ENCODE assay signal across 11 mouse cellular contexts in genomic region chr11:83304485-83304884, GRCm38 (mm10). TPM values are rescaled to one million over a fixed set of nuclear protein-coding genes. Genes with fewer than 3 reads are reported as not detected.
A peak's percentile ranks its signal among the peaks of the same experiment; 100 is the strongest.
DNase-seq lines count a peak whose midpoint lies in the region; ATAC-seq and TF ChIP-seq lines count a peak whose summit lies in the region.
"Had no signal": no experiment of that assay in that cellular context is flagged by ENCODE, and none has a peak within 500 bp of the region (broad histone marks: within the 10 kb centered on the region; RNA-seq: fewer than 3 reads in every experiment).

No protein-coding gene starts in this region.

- TF ChIP-seq CTCF in testis, adult 2 months (IDR thresholded peaks at IDR 0.05; ENCODE audit: control insufficient read depth, insufficient read depth, insufficient replicate concordance, low read depth, low read length), result no peak

- no peaks in the 10 kb centered on the region for H3K9me3 ChIP-seq in kidney, embryonic 14.5 days (ENCODE audit: control insufficient read depth, low read length)
- no peaks in the 10 kb centered on the region for H3K9me3 ChIP-seq in liver, embryonic 13.5 days (replicated peaks)

- no peak for ATAC-seq in kidney, embryonic 14.5 days (ENCODE audit: low FRiP score, low TSS enrichment)
- ATAC-seq in liver, embryonic 13.5 days (ENCODE audit: low read depth), result no peak

- peaks cover 7% of the 10 kb centered on the region; the same call in 1 of the 2 replicates for H3K36me3 ChIP-seq in kidney, embryonic 14.5 days (ENCODE audit: control insufficient read depth, insufficient read depth, low read length)
- H3K36me3 ChIP-seq in testis, adult 2 months (ENCODE audit: control insufficient read depth, insufficient read depth, low read length), result no peaks in the 10 kb centered on the region; the same call in 1 of the 2 replicates
- H3K36me3 ChIP-seq in liver, embryonic 13.5 days, result peaks cover 15% of the 10 kb centered on the region

- no peaks in the 10 kb centered on the region for H3K27me3 ChIP-seq in kidney, embryonic 14.5 days (ENCODE audit: control insufficient read depth, insufficient read depth, low read length)
- H3K27me3 ChIP-seq in testis, adult 2 months (ENCODE audit: control insufficient read depth, insufficient read depth, low read length), result no peaks in the 10 kb centered on the region
- no peaks in the 10 kb centered on the region for H3K27me3 ChIP-seq in liver, embryonic 13.5 days

- no peak for DNase-seq in kidney, postnatal 36 days
- no peak for DNase-seq in testis, postnatal 14 days (ENCODE audit: low spot score)
- no peak for DNase-seq in liver, embryonic 13.5 days
- DNase-seq in Muller cell, postnatal 12 days (ENCODE audit: inconsistent ontology term), result no peak
- no peak for DNase-seq in ovary, postnatal 14 days (ENCODE audit: low spot score)
- DNase-seq in left cerebral cortex, adult 11 months (ENCODE audit: low spot score), result no peak
- DNase-seq: embryo, embryonic 11 days; heart, postnatal 4 days had no signal

- WGBS in kidney, embryonic 14.5 days, result 76% methylated on average over 2 of the region's 2 CpGs
- 76% methylated on average over 2 of the region's 2 CpGs for WGBS in liver, embryonic 13.5 days (ENCODE audit: insufficient replicate concordance)

- peak overlapping the region; percentile 82; the same call in 1 of the 2 replicates for H3K4me3 ChIP-seq in kidney, embryonic 14.5 days (ENCODE audit: low read length)
- peak overlapping the region; percentile 73 for H3K4me3 ChIP-seq in testis, adult 2 months (ENCODE audit: control insufficient read depth, low read depth, low read length)
- 0 out of 2 replicates have a peak overlapping the region, but pooled peaks have one; percentile 93 for H3K4me3 ChIP-seq in liver, embryonic 13.5 days (replicated peaks)

- H3K4me2 ChIP-seq in kidney, embryonic 14.5 days (replicated peaks; ENCODE audit: low read depth, low read length), result peak overlapping the region; percentile 70
- peak overlapping the region; percentile 86; the same call in 1 of the 2 replicates for H3K4me2 ChIP-seq in liver, embryonic 13.5 days

- no peak for TF ChIP-seq POLR2A in testis, adult 2 months (IDR thresholded peaks at IDR 0.05; ENCODE audit: control insufficient read depth, low read depth, low read length)

- peaks cover 18% of the 10 kb centered on the region for H3K4me1 ChIP-seq in kidney, embryonic 14.5 days (ENCODE audit: control insufficient read depth, insufficient read depth, low read length)
- peaks cover 2% of the 10 kb centered on the region; the same call in 1 of the 2 replicates for H3K4me1 ChIP-seq in testis, adult 2 months (ENCODE audit: control insufficient read depth, insufficient read depth, low read length)
- peaks cover 50% of the 10 kb centered on the region for H3K4me1 ChIP-seq in liver, embryonic 13.5 days (replicated peaks)

- no peak overlapping the region for H3K27ac ChIP-seq in kidney, embryonic 14.5 days (ENCODE audit: low read depth, low read length)
- H3K27ac ChIP-seq in testis, adult 2 months (ENCODE audit: control insufficient read depth, insufficient read depth, low read depth, low read length), result no peak overlapping the region
- H3K27ac ChIP-seq in liver, embryonic 13.5 days, result no peak overlapping the region

- H3K9ac ChIP-seq in kidney, embryonic 14.5 days (ENCODE audit: low read depth, low read length), result no peak overlapping the region
- peak overlapping the region; percentile 95; the same call in 1 of the 2 replicates for H3K9ac ChIP-seq in liver, embryonic 13.5 days

RNA-seq across cellular contexts. Expression of gene Pex12, which starts 2.1 kb away (rescaled TPM):
- 10.7 and 13.7 TPM in 2 replicates for polyA plus RNA-seq in kidney, embryonic 14.5 days (2014; fragmentation: Nextera tagmentation; extraction: Ambion mirVana)
- 27.8 and 32.1 TPM in 2 replicates for polyA plus RNA-seq in testis, adult 2 months (2012; rRNA removed)
- polyA plus RNA-seq in liver, embryonic 13.5 days (2015; fragmentation: Nextera tagmentation; extraction: Ambion mirVana), result 5.5 and 7.7 TPM in 2 replicates

RNA-seq across cellular contexts. Expression of gene Ap2b1, which starts 5.7 kb away (rescaled TPM):
- 35.1 and 83.8 TPM in 2 replicates for polyA plus RNA-seq in kidney, embryonic 14.5 days (2014; fragmentation: Nextera tagmentation; extraction: Ambion mirVana)
- 252 and 263 TPM in 2 replicates for polyA plus RNA-seq in testis, adult 2 months (2012; rRNA removed)
- polyA plus RNA-seq in liver, embryonic 13.5 days (2015; fragmentation: Nextera tagmentation; extraction: Ambion mirVana), result 19.3 and 25.5 TPM in 2 replicates

RNA-seq across cellular contexts. Expression of gene Slfn14, which starts 18.0 kb away (rescaled TPM):
- polyA plus RNA-seq in kidney, embryonic 14.5 days (2014; fragmentation: Nextera tagmentation; extraction: Ambion mirVana), result 0.10 and 0.18 TPM in 2 replicates
- polyA plus RNA-seq in testis, adult 2 months (2012; rRNA removed), result 0.05 and 0.07 TPM in 2 replicates
- polyA plus RNA-seq in liver, embryonic 13.5 days (2015; fragmentation: Nextera tagmentation; extraction: Ambion mirVana), result 21.6 and 24.7 TPM in 2 replicates
- polyA plus RNA-seq: C2C12 had no signal

Comparison
In these comparisons a context has a peak if more than half of its experiments do, and no peak if none do; other contexts are left out.
1. RNA of gene Slfn14, which starts 18.0 kb away (polyA plus RNA-seq): 21.6 to 24.7 TPM in liver, embryonic 13.5 days; 0.10 to 0.18 TPM in kidney, embryonic 14.5 days and 0.05 to 0.07 TPM in testis, adult 2 months; every median in the first group is over 10 times any median in the second.
2. Peak in every context shown above with its lines, with median percentiles within 50 percentile points of each other: H3K4me3 ChIP-seq.